Mouse (Mus musculus) frontal cortex, postnatal 10 days (tissue): ENCODE results near the gene Ccdc127.

Source experiments
- DNase-seq, 2 experiments: peaks; one replicate each; pipeline ENCODE4 v3.0.0; 2022; ENCODE audit warnings: low spot score in 2 of 2, mixed read lengths in 1 of 2

Ccdc127 gene

DNA sequence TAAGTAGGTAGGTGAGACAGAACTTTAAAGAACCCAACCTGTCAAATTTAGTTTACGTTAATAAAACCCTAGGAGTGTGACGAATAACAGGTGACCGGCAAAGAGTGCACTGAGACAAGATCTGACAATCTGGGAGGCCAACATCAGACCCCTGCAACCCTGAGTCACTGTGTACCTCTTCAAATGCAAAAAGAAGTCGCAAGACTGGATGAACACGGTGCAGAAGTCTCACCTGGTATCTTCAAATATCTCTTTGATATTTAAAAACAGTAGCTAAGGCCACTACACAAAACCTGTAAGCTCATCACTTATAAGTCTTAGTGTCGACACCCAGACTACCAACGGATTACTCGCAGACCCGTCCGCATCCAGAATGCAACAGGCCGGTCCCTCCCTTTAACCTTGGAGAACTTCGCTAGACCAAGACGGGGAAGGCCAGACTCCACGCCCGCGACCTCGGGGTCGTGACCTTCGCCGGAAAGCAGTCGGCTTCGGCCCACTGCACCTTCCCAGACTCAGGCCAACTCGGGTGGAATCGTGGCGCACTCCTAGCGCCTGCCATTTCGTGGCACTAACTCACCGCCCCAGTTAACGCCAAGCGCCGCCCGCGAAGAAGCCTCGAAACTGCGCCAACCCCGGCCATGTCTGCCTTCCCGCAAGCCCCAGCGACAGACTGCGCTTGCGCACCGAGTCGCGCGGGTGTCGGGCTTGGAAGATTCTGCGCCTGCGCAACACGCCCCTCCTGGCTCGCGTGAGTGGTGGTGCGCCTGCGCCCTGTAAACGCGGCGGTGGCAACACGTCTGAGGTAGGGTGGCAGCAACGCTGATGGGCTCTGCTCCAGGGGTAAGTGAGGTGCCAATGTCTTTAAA lies at the start of gene Ccdc127, which contains the start of gene Sdha:
Gene Ccdc127 (plus strand): TSS at position 744 of the 869 bp plus-strand sequence.
Gene Sdha (minus strand): TSS at position 715 of the 869 bp plus-strand sequence.
- DNase-seq = peak; percentile 89 to 95

- DNase-seq = peak; percentile 50 to 65
Measured at GRCm38 (mm10) chr13:74300925-74301606, 49.0 kb upstream of the Ccdc127 start.

GRCm38 (mm10) chr13:74301607-74301984 lies 48.5 kb upstream of the Ccdc127 start:
- no peak for DNase-seq

DNA sequence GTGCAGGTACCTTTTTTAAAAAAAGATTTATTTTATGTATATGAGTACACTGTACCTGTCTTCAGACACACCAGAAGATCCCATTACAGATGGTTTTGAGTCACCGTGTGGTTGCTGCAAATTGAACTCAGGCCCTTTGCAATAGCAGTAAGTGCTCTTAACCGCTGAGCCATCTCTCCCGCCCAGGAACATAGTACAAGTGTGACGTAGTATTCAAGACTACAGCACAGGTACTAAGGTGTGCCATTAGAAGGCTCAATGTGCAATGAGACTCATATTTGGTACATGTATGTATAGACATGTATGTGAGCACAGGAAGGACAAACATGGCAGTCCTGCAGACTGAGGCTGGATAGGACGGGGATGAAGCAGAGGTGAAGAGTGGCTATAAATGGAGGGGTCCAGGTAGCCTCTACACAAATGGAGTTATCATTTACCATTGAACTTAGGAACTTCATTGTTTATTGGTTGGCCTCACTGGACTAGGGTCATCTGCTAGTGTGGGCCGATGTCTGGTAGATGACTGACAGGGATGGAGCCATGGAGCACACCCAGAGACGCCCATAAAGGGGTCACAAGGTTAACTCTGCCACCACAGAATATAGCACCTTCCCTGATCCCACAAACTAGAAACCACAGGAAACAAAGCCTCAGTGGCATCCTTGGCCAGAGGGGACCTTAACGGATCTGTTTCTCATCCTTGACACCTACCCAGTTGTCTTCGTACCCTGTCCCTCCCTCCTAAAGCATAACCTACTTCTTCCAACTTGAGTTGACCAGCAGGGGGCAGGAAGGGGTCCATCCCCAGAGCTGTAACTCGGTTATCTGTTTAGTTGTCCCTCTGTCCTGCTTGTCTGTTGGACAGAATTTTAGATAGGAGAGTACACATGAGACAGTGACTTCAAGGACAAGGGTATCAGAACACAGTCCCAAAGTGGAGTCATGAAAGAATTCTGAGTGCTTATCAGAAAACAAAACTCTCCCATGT lies 47.8 kb upstream of the Ccdc127 start:
- DNase-seq = no peak

- DNase-seq = no peak
Measured at GRCm38 (mm10) chr13:74305380-74305779, 44.7 kb upstream of the Ccdc127 start.

DNA sequence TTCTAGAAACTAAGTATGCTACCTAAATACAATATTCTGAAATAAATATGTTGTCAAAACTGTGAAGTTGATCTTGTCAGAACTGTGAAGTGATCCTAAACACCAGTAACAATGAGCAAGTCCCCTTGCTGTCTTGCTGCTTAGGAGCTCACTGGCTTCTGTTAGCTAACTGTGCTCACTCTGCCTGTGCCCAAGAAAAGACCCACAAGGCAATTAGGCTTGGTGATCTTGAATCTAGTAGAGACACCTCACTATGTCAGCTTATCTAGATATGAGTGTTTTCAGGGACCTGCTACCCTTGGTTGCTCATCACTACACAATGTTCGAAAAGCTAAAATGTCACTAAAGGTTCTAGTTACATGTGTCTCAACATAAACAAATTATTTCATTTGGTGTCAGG lies 44.3 kb upstream of the Ccdc127 start:
- no peak for DNase-seq

DNA sequence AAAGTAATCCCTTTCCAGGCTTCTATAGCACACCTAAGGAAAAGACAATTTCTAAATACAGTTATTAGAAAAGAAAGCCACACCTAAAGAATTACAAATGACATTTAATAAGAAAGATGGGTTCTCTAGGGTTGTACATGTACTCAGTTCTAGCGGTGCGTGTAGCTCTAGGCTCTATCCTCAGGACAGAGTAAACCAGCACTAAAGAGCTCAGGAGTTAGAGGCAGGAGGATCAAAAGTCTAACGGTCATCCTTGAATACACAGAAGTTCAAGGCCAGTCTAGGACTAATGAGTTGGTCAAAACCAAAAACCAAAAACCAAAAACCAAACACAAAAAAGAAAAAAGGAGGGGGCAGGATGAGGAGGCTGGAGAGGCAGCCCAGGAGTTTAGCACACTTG lies 35.5 kb upstream of the Ccdc127 start:
- DNase-seq = no peak

- no peak for DNase-seq
Measured at GRCm38 (mm10) chr13:74316386-74316785, 33.7 kb upstream of the Ccdc127 start.

GRCm38 (mm10) chr13:74316789-74317169 lies 33.3 kb upstream of the Ccdc127 start:
- no peak for DNase-seq

GRCm38 (mm10) chr13:74317170-74317849 lies 32.8 kb upstream of the Ccdc127 start, which contains the start of gene Pdcd6:
Pdcd6 (minus strand) TSS chr13:74317580.
- peak; percentile 79 to 87 for DNase-seq

GRCm38 (mm10) chr13:74329321-74329720 lies 20.8 kb upstream of the Ccdc127 start:
- DNase-seq = no peak

DNA sequence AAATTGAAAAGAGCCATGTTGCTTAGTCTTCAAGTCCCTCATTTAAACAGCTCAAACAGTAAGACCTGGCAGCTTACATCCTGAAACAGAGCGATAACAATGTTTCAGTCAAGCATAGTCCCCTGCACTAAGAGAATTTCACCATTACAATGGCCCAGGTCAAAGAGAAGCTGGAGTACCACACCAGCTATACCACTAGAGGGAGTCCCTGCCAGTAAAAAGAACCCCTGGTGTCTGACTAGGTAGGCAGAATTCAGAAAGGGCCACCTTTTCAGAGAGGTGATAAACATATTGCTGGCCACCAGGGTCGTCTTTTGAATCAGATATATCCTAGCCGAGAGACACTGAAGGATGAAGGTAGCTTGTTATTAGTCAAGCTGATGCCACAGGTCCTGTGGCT lies 9.1 kb upstream of the Ccdc127 start:
- no peak for DNase-seq

- no peak for DNase-seq
Measured at GRCm38 (mm10) chr13:74350435-74350906, 362 bp downstream of the Ccdc127 start.

DNA sequence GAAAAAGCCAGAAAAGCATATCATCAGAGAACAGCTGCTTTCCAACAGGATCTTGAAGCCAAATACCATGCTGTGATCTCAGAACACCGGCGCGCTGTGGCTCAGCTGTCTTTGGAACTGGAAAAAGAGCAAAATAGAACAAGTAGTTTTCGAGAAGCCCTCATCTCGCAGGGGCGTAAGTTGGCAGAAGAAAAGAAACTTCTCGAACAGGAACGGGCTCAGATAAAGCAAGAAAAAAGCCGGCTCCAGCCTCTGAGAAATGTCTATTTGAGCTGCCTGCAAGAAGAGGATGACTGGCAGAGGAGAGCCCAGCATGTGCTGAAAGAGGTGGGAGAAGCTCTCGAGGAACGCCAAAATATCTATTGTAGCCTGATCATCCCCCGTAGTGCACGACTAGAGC lies 6.4 kb downstream of the Ccdc127 start:
- no peak for DNase-seq

DNA sequence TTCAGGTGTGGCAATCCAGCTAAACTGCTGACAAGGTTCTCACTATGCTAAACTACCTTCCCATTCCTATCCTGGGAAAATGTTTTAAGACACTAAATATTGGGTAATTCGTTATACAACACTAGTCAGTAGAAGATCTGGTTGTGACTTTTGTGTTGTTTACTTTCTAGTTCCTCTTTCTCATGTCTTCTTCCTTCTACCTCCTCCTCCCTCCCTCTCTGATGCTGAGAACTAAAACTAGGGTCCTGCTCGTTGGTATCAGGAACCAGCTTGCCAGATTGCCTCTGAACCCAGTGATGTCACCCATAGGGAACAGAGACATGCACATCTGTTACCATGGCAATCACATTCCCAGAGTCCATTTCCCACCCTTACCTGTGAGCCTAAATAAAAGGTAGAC lies 12.1 kb downstream of the Ccdc127 start:
- no peak for DNase-seq

- no peak for DNase-seq
Measured at GRCm38 (mm10) chr13:74363176-74363858, 13.2 kb downstream of the Ccdc127 start.

DNA sequence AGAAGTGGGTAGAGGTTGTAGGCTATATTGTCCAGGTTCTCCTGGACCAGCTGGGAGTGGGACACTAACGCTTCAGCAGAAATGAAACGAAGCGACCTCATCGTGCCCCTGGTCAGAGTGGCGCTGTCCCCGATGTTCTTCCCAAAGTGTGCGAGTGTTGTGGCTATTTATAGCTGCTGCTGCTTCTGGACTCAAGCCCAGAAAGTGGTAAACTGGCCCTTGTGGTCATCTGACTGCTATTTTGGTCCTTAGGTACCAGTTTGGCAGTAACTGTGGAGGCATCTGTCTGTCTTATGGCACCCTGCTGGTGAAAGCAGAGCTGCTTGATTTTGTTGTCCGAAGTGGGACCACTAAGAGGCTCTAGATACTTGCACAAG lies 13.7 kb downstream of the Ccdc127 start, which contains the start of gene Lrrc14b:
Gene Lrrc14b (minus strand): TSS at position 147 of the 377 bp plus-strand sequence.
- no peak for DNase-seq

- DNase-seq = no peak
Measured at GRCm38 (mm10) chr13:74381533-74382276, 31.6 kb downstream of the Ccdc127 start.

DNA sequence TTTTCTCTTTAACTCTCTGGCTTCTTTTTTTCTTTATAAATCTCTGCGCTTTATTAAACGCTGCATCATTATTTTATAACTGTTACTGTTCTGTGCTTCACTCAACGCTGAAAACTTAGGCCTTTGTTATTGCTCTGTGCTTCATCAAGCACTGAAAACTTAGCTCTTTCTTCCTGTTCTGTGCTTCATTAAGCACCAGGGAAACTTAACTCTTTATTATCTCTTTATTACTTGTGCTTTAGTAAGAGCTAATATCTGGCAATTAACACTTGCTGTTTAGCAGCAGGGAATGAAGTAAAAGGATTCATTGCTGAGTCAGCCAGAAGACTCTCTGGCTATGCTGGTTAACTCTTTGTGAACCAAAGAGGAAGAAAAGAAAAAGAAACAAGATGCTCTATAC lies 32.2 kb downstream of the Ccdc127 start:
- DNase-seq = no peak

DNA sequence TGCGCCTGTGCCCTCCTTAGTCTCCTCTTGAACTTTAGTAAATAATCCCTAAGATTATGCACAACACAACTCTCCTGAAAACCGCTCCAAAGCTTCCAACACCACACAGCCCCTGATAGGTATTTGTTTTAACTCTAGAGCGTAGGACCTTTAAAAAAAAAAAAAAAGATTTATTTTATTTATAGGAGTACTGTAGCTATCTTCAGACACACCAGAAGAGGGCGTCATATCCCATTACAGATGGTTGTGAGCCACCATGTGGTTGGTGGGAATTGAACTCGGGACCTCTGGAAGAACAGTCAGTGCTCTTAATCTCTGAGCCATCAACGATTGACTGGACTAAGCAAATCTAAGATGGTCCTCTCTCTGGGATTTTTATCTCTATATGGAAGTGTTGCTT lies 39.6 kb downstream of the Ccdc127 start:
- no peak for DNase-seq
